Mouse (Mus musculus): ENCODE measurements around the gene Cmtm7. TPM values are rescaled to one million over a fixed set of nuclear protein-coding genes. Genes with fewer than 3 reads are reported as not detected.

Cmtm7 gene
- polyA plus RNA-seq, 1 experiment from 2014 or later = 82.0 TPM

DNA sequence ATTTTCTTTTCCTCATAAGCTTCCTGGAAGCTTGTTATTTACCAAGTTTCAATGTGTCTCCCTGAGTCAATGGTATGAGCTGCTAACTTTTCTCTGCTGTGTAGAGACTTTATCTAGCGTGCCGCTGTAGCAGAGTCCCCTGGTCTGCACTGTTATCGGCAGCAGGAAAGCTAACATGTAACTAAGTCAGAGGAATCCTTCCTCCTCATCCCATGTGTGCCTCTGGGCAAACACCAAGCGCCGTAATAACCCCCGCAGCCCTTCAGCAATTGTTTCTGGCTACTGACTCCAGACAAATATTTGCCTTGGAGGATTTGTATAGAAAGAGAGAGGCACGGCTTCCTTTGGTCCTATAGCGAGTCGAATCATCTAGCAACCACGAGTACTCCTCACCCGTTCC, 29.2 kb upstream of the Cmtm7 start:
- no peaks in the 10 kb centered on the region for H3K36me3 ChIP-seq
- H3K27me3 ChIP-seq = no peaks in the 10 kb centered on the region
- H3K27ac ChIP-seq = no peak overlapping the region
- 86% methylated on average over 11 of the region's 11 CpGs for WGBS
- ATAC-seq (ENCODE audit: insufficient number of reproducible peaks, insufficient read depth, low FRiP score, low TSS enrichment) = no peak
- H3K9ac ChIP-seq = no peak overlapping the region
- H3K4me2 ChIP-seq (replicated peaks) = no peak overlapping the region
- no peak overlapping the region for H3K4me3 ChIP-seq
- no peaks in the 10 kb centered on the region for H3K4me1 ChIP-seq
- H3K9me3 ChIP-seq = no peaks in the 10 kb centered on the region

DNA sequence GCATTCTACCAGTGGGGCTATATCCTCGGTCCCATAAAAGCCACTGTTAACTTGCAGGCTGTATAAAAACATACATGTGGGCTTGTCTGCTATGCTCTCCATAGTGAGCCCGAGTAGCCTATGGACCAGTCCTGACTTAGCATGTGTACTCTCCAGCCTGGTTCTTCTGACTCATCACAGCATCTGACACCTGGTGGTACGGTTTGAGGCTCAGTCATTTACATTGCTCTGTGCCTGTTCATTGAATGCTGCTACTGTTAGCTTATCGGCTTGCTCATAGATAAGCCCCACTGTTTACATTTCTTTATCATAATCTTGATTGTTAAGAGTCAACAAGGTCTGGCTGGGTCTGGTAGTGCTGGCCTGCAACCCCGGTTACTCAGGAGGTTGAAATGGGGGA, 27.0 kb upstream of the Cmtm7 start:
- H3K9me3 ChIP-seq = no peaks in the 10 kb centered on the region
- no peaks in the 10 kb centered on the region for H3K36me3 ChIP-seq
- H3K4me2 ChIP-seq (replicated peaks) = no peak overlapping the region
- no peak for ATAC-seq (ENCODE audit: insufficient number of reproducible peaks, insufficient read depth, low FRiP score, low TSS enrichment)
- no peak overlapping the region for H3K27ac ChIP-seq
- no peak overlapping the region for H3K9ac ChIP-seq
- 84% methylated on average over 5 of the region's 5 CpGs for WGBS
- no peaks in the 10 kb centered on the region for H3K27me3 ChIP-seq
- peaks cover 3% of the 10 kb centered on the region; the same call in 1 of the 2 replicates for H3K4me1 ChIP-seq
- H3K4me3 ChIP-seq = no peak overlapping the region

DNA sequence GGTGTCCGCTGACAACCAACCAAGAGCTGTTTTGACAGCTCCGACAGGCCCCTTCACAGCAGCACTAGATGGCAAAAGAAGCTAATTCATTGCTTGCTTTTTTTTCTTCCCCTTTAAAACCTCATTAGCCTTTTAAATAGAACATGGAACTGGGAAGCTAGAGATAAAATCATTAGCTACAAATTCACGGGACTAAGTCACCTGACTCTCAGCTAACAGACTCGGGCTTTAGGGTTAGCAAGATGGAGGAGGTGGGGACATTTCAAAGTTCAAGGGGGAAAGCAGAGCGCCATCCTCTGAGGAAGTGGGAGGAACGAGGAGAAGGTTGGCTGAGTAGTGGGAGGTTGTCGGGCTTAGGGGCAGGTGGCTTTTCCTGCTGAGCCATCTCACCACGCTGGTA, 25.6 kb upstream of the Cmtm7 start:
- ATAC-seq (ENCODE audit: insufficient number of reproducible peaks, insufficient read depth, low FRiP score, low TSS enrichment) = no peak
- 73% methylated on average over 8 of the region's 8 CpGs for WGBS
- peaks cover 3% of the 10 kb centered on the region; the same call in 1 of the 2 replicates for H3K4me1 ChIP-seq
- no peak overlapping the region for H3K4me2 ChIP-seq (replicated peaks)
- H3K9ac ChIP-seq = no peak overlapping the region
- no peaks in the 10 kb centered on the region for H3K27me3 ChIP-seq
- H3K27ac ChIP-seq = no peak overlapping the region
- H3K4me3 ChIP-seq = no peak overlapping the region
- no peaks in the 10 kb centered on the region for H3K9me3 ChIP-seq
- H3K36me3 ChIP-seq = no peaks in the 10 kb centered on the region

DNA sequence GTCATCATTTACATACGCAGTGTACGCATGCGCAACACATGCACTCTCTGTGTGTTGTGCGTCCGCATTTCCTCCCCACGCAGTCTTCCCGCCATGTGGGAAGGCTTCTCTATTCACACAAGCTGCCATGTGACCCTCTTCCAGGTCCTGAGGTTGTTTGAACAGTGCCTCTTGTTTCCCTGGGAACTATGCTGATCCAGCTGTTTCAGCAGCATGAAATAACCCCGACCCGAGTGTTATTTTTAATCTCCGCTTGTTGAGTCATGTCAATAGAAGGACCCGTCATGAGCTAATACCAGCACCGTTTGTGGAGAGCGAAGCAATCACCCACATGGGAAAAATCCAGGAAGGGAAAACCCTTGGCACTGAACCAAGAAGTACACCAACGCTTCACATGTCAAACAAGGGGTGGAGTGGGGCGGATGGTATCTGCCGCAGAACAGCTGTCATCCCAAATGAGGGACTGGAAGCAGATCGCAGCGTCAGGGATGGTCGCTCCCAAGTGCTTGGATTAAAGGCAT, 23.6 kb upstream of the Cmtm7 start:
- whole genome bisulfite sequencing = 55% methylated on average over 19 of the region's 19 CpGs

DNA sequence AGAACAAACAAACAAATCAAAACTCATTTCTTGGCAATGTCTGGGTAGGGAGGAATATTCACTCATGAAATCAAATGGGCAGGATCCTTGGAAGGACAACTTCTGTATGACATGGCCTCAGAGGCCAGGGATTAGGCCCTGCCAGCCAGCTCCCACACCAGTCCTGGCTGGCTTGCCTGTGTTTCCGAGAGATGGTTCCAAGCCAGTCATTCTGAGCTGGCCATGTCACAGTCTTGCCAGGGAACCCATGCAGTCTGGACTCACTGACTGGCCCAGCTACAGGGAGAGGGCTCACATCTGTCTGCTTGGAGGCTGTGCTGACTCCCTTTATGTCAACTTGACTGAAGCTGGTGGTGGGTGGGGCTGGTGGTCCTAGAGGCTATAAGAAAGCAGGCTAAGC, 20.5 kb upstream of the Cmtm7 start:
- peaks cover 21% of the 10 kb centered on the region for H3K4me1 ChIP-seq
- 87% methylated on average over 1 of the region's 1 CpGs for WGBS

More for the DNA sequence above, 23.6 kb upstream of the Cmtm7 start:
- no peak overlapping the region for H3K4me2 ChIP-seq (replicated peaks)
- H3K4me1 ChIP-seq = peaks cover 8% of the 10 kb centered on the region; the same call in 1 of the 2 replicates
- peak; percentile 63; the same call in 1 of the 2 replicates for ATAC-seq (ENCODE audit: insufficient number of reproducible peaks, insufficient read depth, low FRiP score, low TSS enrichment)
- H3K4me3 ChIP-seq = no peak overlapping the region
- no peaks in the 10 kb centered on the region for H3K9me3 ChIP-seq
- no peaks in the 10 kb centered on the region for H3K27me3 ChIP-seq
- no peak overlapping the region for H3K9ac ChIP-seq
- H3K27ac ChIP-seq = no peak overlapping the region
- no peaks in the 10 kb centered on the region for H3K36me3 ChIP-seq

DNA sequence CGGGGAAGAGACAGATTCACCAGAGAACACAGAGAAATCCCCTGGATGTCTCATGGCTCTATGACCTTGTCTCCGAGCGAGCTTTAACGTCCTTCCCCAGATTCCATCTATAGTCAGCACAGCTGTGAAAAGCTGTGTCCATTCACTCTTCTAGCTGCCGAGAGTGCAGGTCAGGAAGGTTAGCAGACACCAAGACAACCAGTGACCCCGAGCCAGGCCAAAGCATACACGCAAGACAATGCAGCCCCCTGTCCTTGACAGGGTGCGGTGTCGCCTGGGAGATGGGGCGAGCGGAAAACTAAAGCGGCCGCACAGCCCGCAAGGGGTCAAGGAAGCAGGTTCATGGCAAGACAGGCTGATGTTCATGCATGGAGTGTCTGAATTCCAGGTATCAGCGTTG, 19.6 kb upstream of the Cmtm7 start:
- no peak overlapping the region for H3K4me3 ChIP-seq
- ATAC-seq (ENCODE audit: insufficient number of reproducible peaks, insufficient read depth, low FRiP score, low TSS enrichment) = no peak
- H3K36me3 ChIP-seq = no peaks in the 10 kb centered on the region
- WGBS = 31% methylated on average over 15 of the region's 15 CpGs
- no peaks in the 10 kb centered on the region for H3K27me3 ChIP-seq
- no peaks in the 10 kb centered on the region for H3K9me3 ChIP-seq
- peaks cover 24% of the 10 kb centered on the region for H3K4me1 ChIP-seq
- no peak overlapping the region for H3K4me2 ChIP-seq (replicated peaks)
- no peak overlapping the region for H3K9ac ChIP-seq
- H3K27ac ChIP-seq = no peak overlapping the region

More for the DNA sequence above, 20.5 kb upstream of the Cmtm7 start:
- H3K27ac ChIP-seq = no peak overlapping the region
- ATAC-seq (ENCODE audit: insufficient number of reproducible peaks, insufficient read depth, low FRiP score, low TSS enrichment) = no peak
- no peaks in the 10 kb centered on the region for H3K9me3 ChIP-seq
- H3K9ac ChIP-seq = no peak overlapping the region
- no peaks in the 10 kb centered on the region for H3K36me3 ChIP-seq
- H3K4me2 ChIP-seq (replicated peaks) = no peak overlapping the region
- no peak overlapping the region for H3K4me3 ChIP-seq
- no peaks in the 10 kb centered on the region for H3K27me3 ChIP-seq

DNA sequence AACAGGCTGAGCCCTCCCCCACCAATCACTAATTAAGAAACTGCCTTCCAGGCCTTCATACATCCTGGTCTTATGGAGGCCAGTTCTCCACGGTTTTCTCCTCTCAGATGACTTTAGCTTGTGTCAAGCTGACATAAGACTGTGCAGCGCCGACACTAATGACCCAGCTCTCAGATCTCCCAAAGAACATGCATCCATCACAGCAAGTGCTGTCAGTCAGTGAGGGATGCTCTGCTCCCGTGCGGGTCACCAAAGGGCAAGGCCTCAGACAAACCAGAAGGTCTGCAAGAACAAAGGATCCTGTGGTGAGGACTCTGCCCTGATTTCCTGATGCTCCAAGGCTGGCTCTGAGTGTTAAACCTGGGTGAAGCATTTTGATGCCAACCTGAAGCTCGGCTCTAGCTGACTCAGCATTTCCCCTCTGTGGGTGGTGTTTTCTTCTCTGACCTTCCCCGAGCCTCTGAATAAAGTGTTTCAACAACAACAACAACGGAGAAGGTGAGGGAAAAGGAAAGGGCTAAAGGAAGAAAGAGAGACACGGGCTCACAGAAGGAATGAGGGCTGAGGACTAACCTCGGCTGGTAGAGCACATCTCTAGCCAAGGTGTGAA, 17.9 kb upstream of the Cmtm7 start:
- Histone ChIP-seq H3K4me3 (no peak overlapping the region), H3K27ac (no peak overlapping the region), H3K27me3 (no peaks in the 10 kb centered on the region), H3K9me3 (no peaks in the 10 kb centered on the region), H3K9ac (no peak overlapping the region), H3K4me1 (peaks cover 27% of the 10 kb centered on the region), H3K4me2 (replicated peaks) (no peak overlapping the region), H3K36me3 (no peaks in the 10 kb centered on the region)
- 38% methylated on average over 10 of the region's 10 CpGs for WGBS
- ATAC-seq (ENCODE audit: insufficient number of reproducible peaks, insufficient read depth, low FRiP score, low TSS enrichment) = no peak

DNA sequence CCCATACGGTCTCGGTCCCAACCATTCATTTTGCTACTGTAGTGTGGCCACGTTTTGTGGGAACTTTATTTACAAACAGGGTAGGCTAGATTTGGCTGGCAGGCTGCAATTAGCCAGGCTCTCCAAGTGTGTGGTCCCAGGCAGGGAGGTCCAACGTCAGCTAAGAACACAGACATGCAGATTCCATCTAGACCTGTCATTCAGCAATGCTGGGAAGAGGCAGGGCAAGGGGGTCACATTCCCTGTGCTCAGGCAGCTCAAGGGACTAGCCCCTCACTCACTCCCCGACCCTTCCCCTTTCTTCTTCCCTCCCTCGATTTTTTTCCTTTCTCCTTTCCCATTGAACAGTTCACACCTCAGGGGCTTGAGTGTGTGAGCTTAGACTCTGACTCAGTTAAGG, 17.2 kb upstream of the Cmtm7 start:
- Histone ChIP-seq H3K4me3 (no peak overlapping the region), H3K9me3 (no peaks in the 10 kb centered on the region), H3K4me2 (replicated peaks) (no peak overlapping the region), H3K36me3 (no peaks in the 10 kb centered on the region), H3K27ac (no peak overlapping the region), H3K4me1 (peaks cover 27% of the 10 kb centered on the region), H3K27me3 (no peaks in the 10 kb centered on the region), H3K9ac (no peak overlapping the region)
- no peak for ATAC-seq (ENCODE audit: insufficient number of reproducible peaks, insufficient read depth, low FRiP score, low TSS enrichment)
- 28% methylated on average over 6 of the region's 6 CpGs for WGBS

DNA sequence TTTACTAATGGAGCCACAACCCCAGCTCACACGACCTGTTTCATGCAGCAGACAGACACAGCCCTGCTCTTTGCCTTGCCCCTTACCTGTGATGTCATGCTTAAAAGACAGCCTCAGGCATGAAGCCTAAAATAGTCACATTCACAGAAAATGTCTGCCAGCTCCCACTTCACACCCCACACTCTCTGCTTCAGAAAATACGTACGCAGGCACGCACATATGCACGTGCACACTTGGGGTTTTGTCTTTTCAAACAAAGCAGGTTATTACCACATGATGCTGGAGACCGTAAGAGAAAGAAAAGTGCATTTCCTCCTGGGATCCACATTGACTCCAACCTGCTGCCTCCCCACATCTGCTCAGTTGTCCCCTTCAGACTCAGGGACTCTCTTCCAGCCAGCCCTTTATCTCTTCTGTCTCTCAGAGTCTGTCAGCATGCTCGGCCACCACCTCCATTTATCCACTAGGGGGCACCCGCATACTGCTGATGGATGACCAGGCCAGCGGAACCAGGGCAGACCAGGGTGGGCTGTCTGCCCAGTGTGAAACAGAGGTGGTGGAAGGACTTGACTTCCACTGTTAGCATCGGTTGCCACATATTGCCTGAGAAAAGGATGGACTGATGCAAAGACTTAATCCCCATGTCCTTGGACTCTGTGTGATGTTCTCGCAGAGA, 15.8 kb upstream of the Cmtm7 start:
- no peak overlapping the region for H3K4me2 ChIP-seq (replicated peaks)
- H3K9me3 ChIP-seq = no peaks in the 10 kb centered on the region
- no peak overlapping the region for H3K27ac ChIP-seq
- H3K36me3 ChIP-seq = no peaks in the 10 kb centered on the region
- no peaks in the 10 kb centered on the region for H3K27me3 ChIP-seq
- H3K4me1 ChIP-seq = peaks cover 27% of the 10 kb centered on the region
- no peak overlapping the region for H3K9ac ChIP-seq
- peak; percentile 64; the same call in 1 of the 2 replicates for ATAC-seq (ENCODE audit: insufficient number of reproducible peaks, insufficient read depth, low FRiP score, low TSS enrichment)
- WGBS = 54% methylated on average over 11 of the region's 11 CpGs
- H3K4me3 ChIP-seq = no peak overlapping the region

DNA sequence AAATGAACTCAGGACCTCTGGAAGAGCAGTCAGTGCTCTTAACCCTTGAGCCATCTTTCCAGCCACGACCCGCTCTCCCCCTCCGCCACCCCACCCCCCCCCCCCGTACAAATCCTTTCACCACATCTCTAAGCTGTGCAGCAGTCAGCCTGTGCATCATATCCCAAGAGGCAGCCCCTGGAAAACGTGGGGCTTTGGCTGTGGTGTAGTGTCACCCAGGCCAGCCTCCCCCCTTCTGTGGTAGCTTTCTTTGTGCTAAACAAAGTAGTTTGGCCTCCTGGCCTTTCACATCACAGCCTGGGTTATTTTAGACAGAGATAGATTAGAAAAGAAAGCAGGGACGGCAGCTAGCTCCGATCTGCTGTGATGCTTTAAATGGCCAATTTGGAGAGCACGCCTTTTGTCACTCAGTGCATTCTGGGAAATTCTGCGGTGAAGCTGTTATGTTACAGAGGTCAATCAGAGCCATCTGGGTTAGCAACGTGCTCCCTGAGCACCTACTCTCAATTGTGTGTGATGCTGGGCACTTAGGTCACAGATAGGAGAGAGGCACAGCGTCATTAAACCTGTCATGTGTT, 14.9 kb upstream of the Cmtm7 start:
- H3K27me3 ChIP-seq = no peaks in the 10 kb centered on the region
- H3K36me3 ChIP-seq = no peaks in the 10 kb centered on the region
- H3K27ac ChIP-seq = no peak overlapping the region
- H3K4me1 ChIP-seq = peaks cover 27% of the 10 kb centered on the region
- ATAC-seq (ENCODE audit: insufficient number of reproducible peaks, insufficient read depth, low FRiP score, low TSS enrichment) = no peak
- H3K9me3 ChIP-seq = no peaks in the 10 kb centered on the region
- H3K4me2 ChIP-seq (replicated peaks) = no peak overlapping the region
- H3K4me3 ChIP-seq = no peak overlapping the region
- no peak overlapping the region for H3K9ac ChIP-seq
- WGBS = 29% methylated on average over 11 of the region's 11 CpGs

DNA sequence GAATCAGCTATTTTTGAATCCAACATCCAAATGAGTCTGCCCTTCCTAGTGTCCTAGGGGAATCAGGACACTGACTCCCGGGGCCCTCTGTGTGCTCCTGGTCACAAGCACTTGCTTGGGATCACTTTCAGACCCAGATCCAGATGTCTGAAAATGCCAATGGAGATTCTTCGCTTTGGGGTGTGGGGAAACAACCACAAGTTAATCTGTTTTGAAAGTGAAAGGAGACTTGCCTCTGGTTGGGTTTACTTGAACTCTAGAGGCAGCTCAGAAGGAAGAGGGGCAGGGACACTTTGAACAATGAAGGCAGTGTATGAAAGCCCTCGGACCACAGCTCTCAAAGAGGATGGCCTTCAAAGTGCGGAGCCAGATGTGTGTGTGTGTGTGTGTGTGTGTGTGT, 12.8 kb upstream of the Cmtm7 start:
- 47% methylated on average over 4 of the region's 4 CpGs for WGBS
- H3K27ac ChIP-seq = no peak overlapping the region

DNA sequence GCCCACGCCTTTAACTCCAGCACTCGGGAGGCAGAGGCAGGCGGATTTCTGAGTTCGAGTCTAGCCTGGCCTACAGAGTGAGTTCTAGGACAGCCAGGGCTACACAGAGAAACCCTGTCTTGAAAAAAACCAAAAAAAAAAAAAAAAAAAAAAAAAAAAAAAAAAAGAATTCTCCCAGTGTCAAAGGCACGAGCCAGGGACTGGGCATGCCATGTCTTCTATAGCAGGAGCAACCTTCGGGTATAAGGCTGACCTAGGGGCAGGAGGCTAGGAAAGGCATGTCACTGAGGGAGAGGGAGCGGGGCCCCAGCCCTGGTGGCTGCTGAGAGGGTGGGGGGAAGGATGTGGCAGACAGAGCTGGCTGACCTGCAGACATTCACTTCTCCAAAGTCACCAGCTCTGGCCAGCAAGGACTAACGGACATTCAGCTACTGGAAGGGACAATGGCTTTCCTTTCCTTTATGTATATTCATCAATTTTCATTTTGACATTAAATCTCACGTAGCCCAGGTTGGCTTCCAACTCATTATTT, 12.2 kb upstream of the Cmtm7 start:
- no peak overlapping the region for H3K4me2 ChIP-seq (replicated peaks)
- no peak overlapping the region for H3K27ac ChIP-seq
- no peaks in the 10 kb centered on the region for H3K9me3 ChIP-seq
- peaks cover 21% of the 10 kb centered on the region; the same call in 1 of the 2 replicates for H3K4me1 ChIP-seq
- H3K4me3 ChIP-seq = no peak overlapping the region
- no peak for ATAC-seq (ENCODE audit: insufficient number of reproducible peaks, insufficient read depth, low FRiP score, low TSS enrichment)
- H3K9ac ChIP-seq = no peak overlapping the region
- WGBS = 81% methylated on average over 9 of the region's 9 CpGs
- H3K27me3 ChIP-seq = no peaks in the 10 kb centered on the region
- H3K36me3 ChIP-seq = no peaks in the 10 kb centered on the region

More for the DNA sequence above, 12.8 kb upstream of the Cmtm7 start:
- no peak for ATAC-seq (ENCODE audit: insufficient number of reproducible peaks, insufficient read depth, low FRiP score, low TSS enrichment)
- no peaks in the 10 kb centered on the region for H3K27me3 ChIP-seq
- H3K4me1 ChIP-seq = peaks cover 23% of the 10 kb centered on the region
- no peak overlapping the region for H3K9ac ChIP-seq
- no peaks in the 10 kb centered on the region for H3K36me3 ChIP-seq
- H3K9me3 ChIP-seq = no peaks in the 10 kb centered on the region
- H3K4me2 ChIP-seq (replicated peaks) = no peak overlapping the region
- H3K4me3 ChIP-seq = no peak overlapping the region
